Mouse (Mus musculus) CH12.LX (cell line): ENCODE results near the gene Gramd2. TPM values are rescaled to one million over a fixed set of nuclear protein-coding genes. Genes with fewer than 3 reads are reported as not detected.
A peak's percentile ranks its signal among the peaks of the same experiment; 100 is the strongest.

Experiments used
- DNase-seq: peaks from one replicate; pipeline ENCODE4 v3.0.0-alpha.2; 2013; ENCODE audit errors: extremely low read depth
- H3K27ac ChIP-seq: 2 replicates; pipeline ENCODE4 v1.5.1; 2012; ENCODE audit warnings: low read depth, mild to moderate bottlenecking, control low read depth, moderate library complexity; ENCODE audit not compliant: insufficient read depth
- H3K27me3 ChIP-seq: replicated peaks from 2 replicates; pipeline ENCODE3; 2012; ENCODE audit warnings: inconsistent platforms
- H3K36me3 ChIP-seq, 2 experiments: replicated peaks in 1 of 2; 2 replicates each; pipeline versions ENCODE3 to v1.6.1; 2012; ENCODE audit warnings: inconsistent platforms in 1 of 2, low read length in 1 of 2, mild to moderate bottlenecking in 1 of 2, mixed read lengths in 1 of 2, moderate library complexity in 1 of 2; ENCODE audit not compliant: control insufficient read depth in 1 of 2, insufficient read depth in 1 of 2
- H3K4me1 ChIP-seq, 2 experiments: 2 replicates each; pipeline ENCODE4 v1.6.1; 2012; ENCODE audit warnings: inconsistent platforms in 1 of 2, moderate library complexity in 1 of 2; ENCODE audit not compliant: insufficient read depth in 2 of 2, control insufficient read depth in 1 of 2
- H3K4me2 ChIP-seq: 2 replicates; pipeline ENCODE4 v1.6.1; 2012; ENCODE audit warnings: low read depth, mild to moderate bottlenecking, control low read depth; ENCODE audit not compliant: poor library complexity, insufficient read depth, severe bottlenecking
- H3K4me3 ChIP-seq, 3 experiments: fragments of 150-350 bp in 1 of 3; sonication (generic) in 1 of 3; replicated peaks in 1 of 3; 2 replicates each; pipeline versions ENCODE3 to v1.5.1; 2011 to 2012; ENCODE audit warnings: low read depth in 2 of 3, low read length in 2 of 3, mild to moderate bottlenecking in 2 of 3, moderate library complexity in 2 of 3, control low read depth in 1 of 3, improper control_type of control experiment in 1 of 3, inconsistent platforms in 1 of 3, mixed read lengths in 1 of 3; ENCODE audit not compliant: poor library complexity in 1 of 3
- H3K79me2 ChIP-seq: replicated peaks from 2 replicates; pipeline ENCODE4 v1.6.1; 2012; ENCODE audit warnings: mild to moderate bottlenecking, moderate library complexity; ENCODE audit not compliant: control insufficient read depth, poor library complexity, insufficient read depth, severe bottlenecking; ENCODE audit errors: extremely low read depth
- H3K9ac ChIP-seq: 2 replicates; pipeline ENCODE4 v1.6.1; 2012; ENCODE audit warnings: low read depth, mild to moderate bottlenecking, control low read depth, moderate library complexity; ENCODE audit not compliant: insufficient read depth
- H3K9me3 ChIP-seq: replicated peaks from 2 replicates; pipeline ENCODE3; 2012; ENCODE audit warnings: low read length, inconsistent platforms, mixed read lengths
- CHD2 ChIP-seq: IDR thresholded peaks from 2 replicates; pipeline ENCODE4 v1.6.1; 2011; ENCODE audit warnings: low read length, improper control_type of control experiment
- CTCF ChIP-seq, 2 experiments: IDR thresholded peaks in 1 of 2; conservative IDR thresholded peaks in 1 of 2; 2 replicates each; pipeline ENCODE4 v1.5.1; 2011 to 2012; ENCODE audit warnings: low read depth in 2 of 2, low read length in 2 of 2, improper control_type of control experiment in 1 of 2, inconsistent platforms in 1 of 2, mild to moderate bottlenecking in 1 of 2, moderate library complexity in 1 of 2
- E2F4 ChIP-seq: IDR thresholded peaks from 2 replicates; pipeline ENCODE4 v1.6.1; 2011; ENCODE audit warnings: low read depth, low read length, improper control_type of control experiment; ENCODE audit not compliant: insufficient replicate concordance
- GABPA ChIP-seq: IDR thresholded peaks from 2 replicates; pipeline ENCODE4 v1.6.1; 2012; ENCODE audit warnings: low read depth, low read length, improper control_type of control experiment, inconsistent platforms; ENCODE audit not compliant: insufficient replicate concordance
- IRF4 ChIP-seq: IDR thresholded peaks from 2 replicates; pipeline ENCODE4 v1.6.1; 2014; ENCODE audit warnings: low read depth, mild to moderate bottlenecking, inconsistent platforms, low read length, improper control_type of control experiment
- JUN ChIP-seq: IDR thresholded peaks from 2 replicates; pipeline ENCODE4 v1.6.1; 2011; ENCODE audit warnings: low read depth, mild to moderate bottlenecking, low read length, improper control_type of control experiment, moderate library complexity; ENCODE audit not compliant: insufficient read depth
- KAT2A ChIP-seq: IDR thresholded peaks from 2 replicates; pipeline ENCODE4 v1.6.1; 2012; ENCODE audit warnings: low read length, improper control_type of control experiment, inconsistent platforms; ENCODE audit not compliant: insufficient replicate concordance
- MAFK ChIP-seq: IDR thresholded peaks from 2 replicates; pipeline ENCODE4 v1.6.1; 2011; ENCODE audit warnings: low read length, improper control_type of control experiment; ENCODE audit not compliant: insufficient replicate concordance
- MAX ChIP-seq: IDR thresholded peaks from 2 replicates; pipeline ENCODE4 v1.6.1; 2011; ENCODE audit warnings: low read length, improper control_type of control experiment
- MAZ ChIP-seq: IDR thresholded peaks from 2 replicates; pipeline ENCODE4 v1.6.1; 2012; ENCODE audit warnings: low read depth, mild to moderate bottlenecking, inconsistent platforms, low read length, improper control_type of control experiment, moderate library complexity
- MEF2A ChIP-seq: IDR thresholded peaks from 2 replicates; pipeline ENCODE4 v1.6.1; 2014; ENCODE audit warnings: low read depth, mild to moderate bottlenecking, inconsistent platforms, low read length, improper control_type of control experiment, borderline replicate concordance
- MYC ChIP-seq: IDR thresholded peaks from 2 replicates; pipeline ENCODE4 v1.6.1; 2011; ENCODE audit warnings: low read depth, mild to moderate bottlenecking, improper control_type of control experiment, low read length
- NELFE ChIP-seq: IDR thresholded peaks from 2 replicates; pipeline ENCODE4 v1.6.1; 2011; ENCODE audit warnings: low read depth, low read length, improper control_type of control experiment
- POLR2AphosphoS2 ChIP-seq: IDR thresholded peaks from 2 replicates; pipeline ENCODE4 v1.6.1; 2011; ENCODE audit warnings: low read depth, low read length, improper control_type of control experiment
- RAD21 ChIP-seq: IDR thresholded peaks from 2 replicates; pipeline ENCODE4 v1.6.1; 2011; ENCODE audit warnings: low read depth, mild to moderate bottlenecking, low read length, improper control_type of control experiment, moderate library complexity
- RCOR1 ChIP-seq: conservative IDR thresholded peaks from 2 replicates; pipeline ENCODE4 v1.6.1; 2012; ENCODE audit warnings: low read depth, mild to moderate bottlenecking, inconsistent platforms, low read length, improper control_type of control experiment
- SMC3 ChIP-seq: IDR thresholded peaks from 2 replicates; pipeline ENCODE4 v1.6.1; 2011; ENCODE audit warnings: low read depth, low read length, improper control_type of control experiment
- TBP ChIP-seq: conservative IDR thresholded peaks from 2 replicates; pipeline ENCODE4 v1.6.1; 2011; ENCODE audit warnings: low read depth, low read length, improper control_type of control experiment
- UBTF ChIP-seq: IDR thresholded peaks from 2 replicates; pipeline ENCODE4 v1.6.1; 2012; ENCODE audit warnings: low read depth, mild to moderate bottlenecking, inconsistent platforms, low read length, improper control_type of control experiment, moderate library complexity
- USF1 ChIP-seq: IDR thresholded peaks from 2 replicates; pipeline ENCODE4 v1.6.1; 2014; ENCODE audit warnings: low read depth, mild to moderate bottlenecking, inconsistent platforms, low read length, improper control_type of control experiment
- USF2 ChIP-seq: conservative IDR thresholded peaks from 2 replicates; pipeline ENCODE4 v1.6.1; 2011; ENCODE audit warnings: low read depth, low read length, improper control_type of control experiment
- ZC3H11A ChIP-seq: IDR thresholded peaks from 2 replicates; pipeline ENCODE4 v1.6.1; 2012; ENCODE audit warnings: low read depth, mild to moderate bottlenecking, inconsistent platforms, low read length, improper control_type of control experiment
- dilution Hi-C: fragments of 300-500 bp; cut with MboI; formaldehyde crosslinking; loops from 2 replicates; pipeline ENCODE4 v1.14.3; 2020; ENCODE audit warnings: low sequenced_read_pairs; ENCODE audit not compliant: extremely low pct_unique_long_range_greater_than_20kb, extremely low pct_ligation_motif_present
- in situ Hi-C: fragments of 300-500 bp; cut with MboI; formaldehyde crosslinking; loops from 3 replicates; pipeline ENCODE4 v1.14.3; 2019; ENCODE audit warnings: low sequenced_read_pairs, low pct_ligation_motif_present, low pct_unique_long_range_greater_than_20kb, mixed read lengths
- polyA plus RNA-seq: library from polyadenylated mRNA; unstranded; fragments of >175 nt; gene quantifications from 2 replicates; pipeline ENCODE4 v1.2.1, GENCODE M21; 2012; ENCODE audit warnings: low read depth; ENCODE audit not compliant: insufficient read length
- total RNA-seq, 2 experiments: library from RNA; depleted of rRNA; stranded (reverse); fragments of 300-350 nt in 1 of 2; fragments of >200 nt in 1 of 2; gene quantifications; 2 replicates each; pipeline ENCODE4 v1.2.3; 2012 to 2014

Gramd2 gene
- total and polyA plus RNA-seq, 3 experiments, result 0.61 TPM; not detected in 2

DNA sequence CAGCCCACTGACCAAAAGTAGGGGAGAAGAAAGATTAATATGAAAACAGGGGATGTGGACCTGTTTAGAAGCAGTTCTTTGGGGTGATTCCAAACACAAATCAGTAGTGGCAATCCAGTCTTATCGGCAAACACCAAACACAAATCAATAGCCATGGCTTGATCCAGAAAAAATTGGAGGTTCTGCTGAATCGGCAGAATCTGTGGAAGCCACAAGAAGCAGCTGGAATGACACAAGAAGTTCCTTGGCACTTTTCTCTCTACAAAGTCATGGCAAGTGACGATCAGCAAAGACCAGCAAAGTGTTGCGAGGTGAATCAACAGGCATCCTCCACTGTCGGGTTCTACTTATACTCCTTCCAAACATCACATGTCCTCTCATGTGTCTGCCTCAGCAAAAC is 41.2 kb downstream of the Gramd2 start:
- no peak overlapping the region for H3K4me3 ChIP-seq
- DNase-seq, result no peak
- no peak for TF ChIP-seq CHD2
- TF ChIP-seq MEF2A, result no peak
- TF ChIP-seq KAT2A, result no peak
- TF ChIP-seq MAFK, result peak; percentile 80
- no peak for TF ChIP-seq UBTF
- TF ChIP-seq MAZ, result no peak
- no peak for TF ChIP-seq RAD21
- H3K27me3 ChIP-seq, result peaks cover 14% of the 10 kb centered on the region
- H3K36me3 ChIP-seq, result no peaks in the 10 kb centered on the region
- no peak overlapping the region for H3K9ac ChIP-seq
- peaks cover 0 to 8% of the 10 kb centered on the region in 2 experiments; a peak in 2 of 4 replicates for H3K4me1 ChIP-seq
- no peak overlapping the region for H3K27ac ChIP-seq
- no peaks in the 10 kb centered on the region for H3K79me2 ChIP-seq
- H3K4me2 ChIP-seq, result no peak overlapping the region
- H3K9me3 ChIP-seq, result peaks cover 3% of the 10 kb centered on the region
- in situ Hi-C loops, result loop anchor here (5.0 kb wide), 1 partner anchor 236 kb away; no protein-coding TSS in a partner anchor
- dilution Hi-C loops, result no loop called here

DNA sequence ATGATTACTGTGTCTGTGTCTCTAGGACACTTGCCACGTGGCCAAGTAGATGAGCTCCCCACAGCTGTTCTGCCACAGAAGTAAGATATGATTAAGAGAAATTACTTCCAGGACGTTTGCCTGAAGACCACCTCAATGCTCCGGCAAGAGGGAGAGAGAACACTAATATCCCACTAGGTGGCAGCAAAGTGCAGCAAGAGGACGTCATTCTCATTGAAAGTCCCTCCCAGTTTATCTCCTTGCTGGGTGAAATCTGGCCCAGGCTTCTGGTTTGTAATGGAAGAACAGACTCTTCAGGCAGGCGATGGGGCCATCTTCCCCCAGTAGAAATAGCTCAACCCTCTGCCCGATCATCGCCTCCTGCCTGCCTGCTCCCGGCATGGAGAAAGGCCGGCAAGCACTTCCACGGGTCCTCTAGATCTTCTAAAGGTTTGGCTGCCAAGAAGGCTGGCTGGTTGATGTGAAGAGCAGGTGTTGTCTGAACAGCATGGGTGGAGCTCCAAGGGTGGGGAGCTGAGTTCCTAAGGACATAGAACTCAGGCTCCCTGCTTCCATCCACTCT is 43.2 kb downstream of the Gramd2 start:
- H3K36me3 ChIP-seq, result no peaks in the 10 kb centered on the region
- in situ Hi-C loops, result loop anchor here (5.0 kb wide), 1 partner anchor 234 kb away; no protein-coding TSS in a partner anchor
- TF ChIP-seq NELFE (0 out of 2 replicates have a peak, but pooled peaks have one; percentile 40), MAFK (no peak), IRF4 (peak; percentile 77; the same call in 1 of the 2 replicates), CTCF (conservative IDR thresholded peaks at IDR 0.05 in 1 of 2, IDR thresholded peaks at IDR 0.05 in 1 of 2; ENCODE audit: low read depth in 2 of 2, low read length in 2 of 2) (peak; percentile 79 to 96), USF1 (no peak), ZC3H11A (peak; percentile 8; the same call in 1 of the 2 replicates), USF2 (no peak), POLR2AphosphoS2 (no peak), RCOR1 (no peak), GABPA (no peak), CHD2 (no peak), TBP (no peak), SMC3 (peak; percentile 86), MEF2A (no peak), MYC (no peak), JUN (no peak), E2F4 (no peak), UBTF (no peak), MAX (no peak)
- TF ChIP-seq, all 38 proteins: peak for 5
- H3K9me3 ChIP-seq, result peaks cover 3% of the 10 kb centered on the region
- H3K79me2 ChIP-seq, result no peaks in the 10 kb centered on the region
- dilution Hi-C loops, result no loop called here
- peak; percentile 83 for DNase-seq
- no peak overlapping the region for H3K9ac ChIP-seq
- peaks cover 14% of the 10 kb centered on the region for H3K27me3 ChIP-seq
- no peak overlapping the region for H3K4me3 ChIP-seq
- H3K4me2 ChIP-seq, result no peak overlapping the region; the same call in 1 of the 2 replicates
- peaks cover 0 to 8% of the 10 kb centered on the region in 2 experiments; a peak in 2 of 4 replicates for H3K4me1 ChIP-seq
- no peak overlapping the region for H3K27ac ChIP-seq
